Mouse (Mus musculus): ENCODE data around the gene Cecr2. TPM values are rescaled to one million over a fixed set of nuclear protein-coding genes. Genes with fewer than 3 reads are reported as not detected.

Gene Cecr2
- total and polyA plus RNA-seq, 2 experiments from 2014 or later = 1.1 to 11.1 TPM

- no peaks in the 10 kb centered on the region for H3K4me1 ChIP-seq (ENCODE audit: insufficient read depth, low read length)
- no peaks in the 10 kb centered on the region for H3K27me3 ChIP-seq (ENCODE audit: insufficient read depth, low read length)
- H3K4me2 ChIP-seq (ENCODE audit: low read depth, low read length, poor library complexity, severe bottlenecking) = no peak overlapping the region
- no peak overlapping the region for H3K9ac ChIP-seq (replicated peaks; ENCODE audit: low read length, poor library complexity, severe bottlenecking)
- no peak for ATAC-seq (ENCODE audit: low FRiP score)
- no peak for TF ChIP-seq CTCF (IDR thresholded peaks at IDR 0.05)
- no peak for DNase-seq (ENCODE audit: low spot score)
- H3K4me3 ChIP-seq (ENCODE audit: low read depth, low read length) = no peak overlapping the region
- WGBS = 62% methylated on average over 1 of the region's 1 CpGs
- no peaks in the 10 kb centered on the region for H3K36me3 ChIP-seq (ENCODE audit: insufficient read depth, low read length)
- no peaks in the 10 kb centered on the region for H3K9me3 ChIP-seq (ENCODE audit: low read length)
- no peak overlapping the region for H3K27ac ChIP-seq (ENCODE audit: low read depth, low read length)
Measured at GRCm38 (mm10) chr6:120708759-120709158, 42.6 kb downstream of the Cecr2 start.

DNA sequence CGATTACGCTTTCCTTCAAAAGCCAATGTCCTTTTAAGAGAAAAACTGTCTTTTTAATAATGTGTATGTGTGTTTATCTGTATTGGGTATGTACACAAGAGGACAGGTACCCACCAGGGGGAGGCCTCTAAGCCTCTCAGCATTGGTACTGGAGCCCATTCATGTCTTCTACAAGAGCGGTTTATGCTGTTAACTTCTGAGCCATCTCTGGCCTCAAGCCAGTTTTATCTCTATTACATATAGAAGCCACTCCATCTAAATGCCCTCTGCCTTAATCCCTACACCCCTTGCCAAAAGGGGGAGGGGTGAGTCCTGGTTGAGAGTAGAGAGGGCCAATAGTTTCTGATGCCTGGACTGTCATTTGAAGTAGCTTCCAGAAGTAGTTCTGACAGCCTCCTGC lies 48.6 kb downstream of the Cecr2 start:
- no peaks in the 10 kb centered on the region for H3K27me3 ChIP-seq (ENCODE audit: insufficient read depth, low read length)
- H3K4me1 ChIP-seq (ENCODE audit: insufficient read depth, low read length) = no peaks in the 10 kb centered on the region
- no peak overlapping the region for H3K27ac ChIP-seq (ENCODE audit: low read depth, low read length)
- TF ChIP-seq CTCF (IDR thresholded peaks at IDR 0.05) = no peak
- H3K9ac ChIP-seq (replicated peaks; ENCODE audit: low read length, poor library complexity, severe bottlenecking) = no peak overlapping the region
- no peaks in the 10 kb centered on the region for H3K9me3 ChIP-seq (ENCODE audit: low read length)
- H3K4me2 ChIP-seq (ENCODE audit: low read depth, low read length, poor library complexity, severe bottlenecking) = no peak overlapping the region
- no peak for ATAC-seq (ENCODE audit: low FRiP score)
- no peak for DNase-seq (ENCODE audit: low spot score)
- H3K4me3 ChIP-seq (ENCODE audit: low read depth, low read length) = no peak overlapping the region
- 64% methylated on average over 3 of the region's 3 CpGs for WGBS
- H3K36me3 ChIP-seq (ENCODE audit: insufficient read depth, low read length) = no peaks in the 10 kb centered on the region

DNA sequence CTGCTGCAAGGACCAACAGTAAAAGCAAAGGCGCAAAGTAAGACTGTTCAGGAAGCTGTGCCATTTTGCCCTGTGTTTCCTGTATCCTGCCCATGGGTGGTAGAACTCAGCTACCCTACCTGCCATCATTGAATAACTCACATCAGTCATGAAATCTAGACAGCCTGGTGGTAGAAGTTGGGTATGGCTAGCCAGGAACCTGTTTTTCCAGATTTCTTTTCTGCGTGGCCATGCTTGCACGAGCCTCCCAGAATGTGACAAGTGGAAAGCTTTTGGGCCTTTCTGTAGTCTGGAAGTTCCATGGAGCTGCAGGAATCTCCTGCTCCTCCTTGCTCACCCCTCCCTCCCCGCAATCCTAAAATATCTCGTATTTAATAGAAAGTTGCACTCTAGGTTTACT lies 49.1 kb downstream of the Cecr2 start:
- DNase-seq (ENCODE audit: low spot score) (no peak), ATAC-seq (ENCODE audit: low FRiP score) (no peak)
- H3K27ac ChIP-seq (ENCODE audit: low read depth, low read length) = no peak overlapping the region
- H3K4me2 ChIP-seq (ENCODE audit: low read depth, low read length, poor library complexity, severe bottlenecking) = no peak overlapping the region
- no peaks in the 10 kb centered on the region for H3K9me3 ChIP-seq (ENCODE audit: low read length)
- H3K27me3 ChIP-seq (ENCODE audit: insufficient read depth, low read length) = no peaks in the 10 kb centered on the region
- 54% methylated on average over 5 of the region's 5 CpGs for WGBS
- H3K4me3 ChIP-seq (ENCODE audit: low read depth, low read length) = no peak overlapping the region
- no peak overlapping the region for H3K9ac ChIP-seq (replicated peaks; ENCODE audit: low read length, poor library complexity, severe bottlenecking)
- H3K36me3 ChIP-seq (ENCODE audit: insufficient read depth, low read length) = no peaks in the 10 kb centered on the region
- peak; percentile 37; the same call in 1 of the 2 replicates for TF ChIP-seq CTCF (IDR thresholded peaks at IDR 0.05)
- H3K4me1 ChIP-seq (ENCODE audit: insufficient read depth, low read length) = no peaks in the 10 kb centered on the region

DNA sequence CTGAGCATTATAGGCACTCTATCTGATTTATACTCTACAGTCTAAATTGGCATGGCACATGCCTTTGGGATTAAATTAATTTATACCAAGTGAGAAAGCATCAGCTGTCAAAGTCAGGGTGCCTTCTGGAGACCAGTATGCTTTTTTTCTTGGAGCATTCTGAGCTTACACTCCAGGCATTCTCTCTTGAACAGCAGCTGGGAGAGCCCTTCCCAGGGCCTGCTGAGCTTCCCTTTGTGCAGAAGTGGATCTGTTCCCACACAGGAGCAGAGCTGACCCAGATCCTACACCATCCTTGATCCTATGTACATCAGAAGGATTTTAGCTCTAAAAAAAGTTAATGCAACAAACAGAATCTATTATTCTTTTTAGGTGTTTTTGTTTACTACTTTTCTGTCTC lies 49.7 kb downstream of the Cecr2 start:
- ATAC-seq (ENCODE audit: low FRiP score) (no peak), DNase-seq (ENCODE audit: low spot score) (peak; percentile 32)
- Histone ChIP-seq H3K27ac (ENCODE audit: low read depth, low read length) (no peak overlapping the region), H3K4me1 (ENCODE audit: insufficient read depth, low read length) (no peaks in the 10 kb centered on the region), H3K9ac (replicated peaks; ENCODE audit: low read length, poor library complexity, severe bottlenecking) (no peak overlapping the region), H3K4me3 (ENCODE audit: low read depth, low read length) (no peak overlapping the region), H3K9me3 (ENCODE audit: low read length) (no peaks in the 10 kb centered on the region), H3K36me3 (ENCODE audit: insufficient read depth, low read length) (no peaks in the 10 kb centered on the region), H3K4me2 (ENCODE audit: low read depth, low read length, poor library complexity, severe bottlenecking) (no peak overlapping the region), H3K27me3 (ENCODE audit: insufficient read depth, low read length) (no peaks in the 10 kb centered on the region)
- TF ChIP-seq CTCF (IDR thresholded peaks at IDR 0.05) = no peak

GRCm38 (mm10) chr6:120716531-120716984 lies 50.4 kb downstream of the Cecr2 start:
- ATAC-seq (ENCODE audit: low FRiP score) (no peak), DNase-seq (ENCODE audit: low spot score) (peak; percentile 27)
- Histone ChIP-seq H3K9ac (replicated peaks; ENCODE audit: low read length, poor library complexity, severe bottlenecking) (no peak overlapping the region), H3K27ac (ENCODE audit: low read depth, low read length) (no peak overlapping the region), H3K9me3 (ENCODE audit: low read length) (no peaks in the 10 kb centered on the region), H3K27me3 (ENCODE audit: insufficient read depth, low read length) (no peaks in the 10 kb centered on the region), H3K4me3 (ENCODE audit: low read depth, low read length) (no peak overlapping the region), H3K4me1 (ENCODE audit: insufficient read depth, low read length) (no peaks in the 10 kb centered on the region), H3K36me3 (ENCODE audit: insufficient read depth, low read length) (no peaks in the 10 kb centered on the region), H3K4me2 (ENCODE audit: low read depth, low read length, poor library complexity, severe bottlenecking) (no peak overlapping the region)
- WGBS = 4% methylated on average over 4 of the region's 4 CpGs
- no peak for TF ChIP-seq CTCF (IDR thresholded peaks at IDR 0.05)

DNA sequence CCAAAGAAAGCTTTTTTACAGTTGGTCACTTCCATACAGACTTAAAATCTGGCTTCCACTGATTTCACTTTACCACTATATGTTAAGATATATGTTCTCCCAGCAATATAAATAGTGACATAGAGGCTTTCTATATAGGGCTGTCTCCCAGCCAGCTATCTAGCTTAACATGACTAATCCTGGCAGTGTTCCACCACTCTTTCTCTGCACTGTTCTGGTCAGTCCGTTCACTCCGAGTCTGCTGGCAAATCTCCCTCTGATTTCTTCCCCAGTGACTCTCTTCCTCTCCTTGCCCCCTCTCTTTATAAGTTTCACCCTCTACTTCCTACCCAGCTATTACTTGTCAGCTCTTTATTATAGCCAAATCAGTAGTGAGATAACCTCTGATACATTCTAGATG lies 59.8 kb downstream of the Cecr2 start:
- Histone ChIP-seq H3K27me3 (ENCODE audit: insufficient read depth, low read length) (no peaks in the 10 kb centered on the region), H3K27ac (ENCODE audit: low read depth, low read length) (no peak overlapping the region), H3K4me2 (ENCODE audit: low read depth, low read length, poor library complexity, severe bottlenecking) (no peak overlapping the region), H3K36me3 (ENCODE audit: insufficient read depth, low read length) (no peaks in the 10 kb centered on the region), H3K4me3 (ENCODE audit: low read depth, low read length) (no peak overlapping the region), H3K9me3 (ENCODE audit: low read length) (no peaks in the 10 kb centered on the region), H3K9ac (replicated peaks; ENCODE audit: low read length, poor library complexity, severe bottlenecking) (no peak overlapping the region), H3K4me1 (ENCODE audit: insufficient read depth, low read length) (no peaks in the 10 kb centered on the region)
- DNase-seq (ENCODE audit: low spot score) = peak; percentile 7
- ATAC-seq (ENCODE audit: low FRiP score) = no peak
- WGBS = 62% methylated on average over 2 of the region's 2 CpGs
- TF ChIP-seq CTCF (IDR thresholded peaks at IDR 0.05) = no peak

All from midbrain, postnatal 0 days (tissue).